Mouse (Mus musculus) bone marrow macrophage, adult 2 months (primary cell): ENCODE measurements around the gene Krtdap.

Experiments
- CTCF ChIP-seq: IDR thresholded peaks from 2 replicates; pipeline ENCODE4 v1.5.1; 2012; ENCODE audit warnings: low read depth, mild to moderate bottlenecking, low read length, moderate library complexity
- POLR2A ChIP-seq: IDR thresholded peaks from 2 replicates; pipeline ENCODE4 v1.6.1; 2012; ENCODE audit warnings: mild to moderate bottlenecking, low read depth, low read length, borderline replicate concordance

DNA sequence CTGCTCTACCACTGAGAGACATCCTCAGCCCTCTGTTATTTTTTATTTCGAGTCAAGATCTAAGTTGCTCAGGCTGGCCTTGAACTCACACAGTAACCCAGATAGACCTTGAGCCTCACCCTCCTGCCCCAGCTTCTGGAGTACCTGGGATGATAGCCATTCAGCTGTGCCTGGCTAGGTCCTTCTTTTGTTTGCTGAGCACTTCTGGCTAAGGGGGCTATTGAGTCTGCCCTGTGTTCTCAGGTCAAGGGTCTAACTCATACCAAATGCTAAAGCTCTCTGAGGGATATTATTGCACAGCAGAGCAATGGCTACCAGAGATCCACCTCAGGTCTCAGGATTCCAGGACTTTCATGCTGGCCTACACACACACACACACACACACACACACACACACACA, 2.5 kb upstream of the Krtdap start:
- TF ChIP-seq CTCF = no peak
- no peak for TF ChIP-seq POLR2A
